Mouse (Mus musculus) neural tube, embryonic 12.5 days (tissue): Measurements from ENCODE around the gene Dnlz. TPM values are rescaled to one million over a fixed set of nuclear protein-coding genes. Genes with fewer than 3 reads are reported as not detected.

Source experiments
- ATAC-seq: fragments of 200-750 bp; cut with Nextera tagmentation; 2 replicates; pipeline ENCODE4 v1.8.0; 2017; ENCODE audit warnings: low read depth, mild to moderate bottlenecking, moderate TSS enrichment, moderate library complexity; ENCODE audit not compliant: low FRiP score
- H3K27ac ChIP-seq: fragments of 300-500 bp; sonication (generic); 2 replicates; pipeline ENCODE4 v1.5.1; 2016
- H3K27me3 ChIP-seq: fragments of 300-500 bp; sonication (generic); replicated peaks from 2 replicates; pipeline ENCODE4 v1.6.1; 2016; ENCODE audit warnings: mild to moderate bottlenecking
- H3K36me3 ChIP-seq: fragments of 300-500 bp; sonication (generic); 2 replicates; pipeline ENCODE4 v1.6.1; 2016; ENCODE audit warnings: mild to moderate bottlenecking
- H3K4me1 ChIP-seq: fragments of 300-500 bp; sonication (generic); 2 replicates; pipeline ENCODE4 v1.6.1; 2016
- H3K4me2 ChIP-seq: fragments of 300-500 bp; sonication (generic); replicated peaks from 2 replicates; pipeline ENCODE4 v1.6.1; 2016; ENCODE audit warnings: mild to moderate bottlenecking
- H3K4me3 ChIP-seq: fragments of 300-500 bp; sonication (generic); 2 replicates; pipeline ENCODE4 v1.5.1; 2016
- H3K9ac ChIP-seq: fragments of 300-500 bp; sonication (generic); 2 replicates; pipeline ENCODE4 v1.6.1; 2016; ENCODE audit warnings: mild to moderate bottlenecking
- H3K9me3 ChIP-seq: fragments of 300-500 bp; sonication (generic); 2 replicates; pipeline ENCODE4 v1.6.1; 2016; ENCODE audit warnings: mild to moderate bottlenecking
- WGBS: fragments of 180-500 bp; shearing (Covaris S2); methylation state at CpG from one replicate; pipeline ENCODE4 v1.1.7; 2016; 5-methylcytosine and 5-hydroxymethylcytosine counted together
- polyA plus RNA-seq: library from polyadenylated mRNA; unstranded; fragments of >200 nt; fragmentation: Nextera tagmentation; extraction: Ambion mirVana; gene quantifications from 2 replicates; pipeline ENCODE4 v1.2.1, GENCODE M21; 2016

Gene Dnlz
- polyA plus RNA-seq, 1 experiment from 2014 or later, result 36.1 TPM

DNA sequence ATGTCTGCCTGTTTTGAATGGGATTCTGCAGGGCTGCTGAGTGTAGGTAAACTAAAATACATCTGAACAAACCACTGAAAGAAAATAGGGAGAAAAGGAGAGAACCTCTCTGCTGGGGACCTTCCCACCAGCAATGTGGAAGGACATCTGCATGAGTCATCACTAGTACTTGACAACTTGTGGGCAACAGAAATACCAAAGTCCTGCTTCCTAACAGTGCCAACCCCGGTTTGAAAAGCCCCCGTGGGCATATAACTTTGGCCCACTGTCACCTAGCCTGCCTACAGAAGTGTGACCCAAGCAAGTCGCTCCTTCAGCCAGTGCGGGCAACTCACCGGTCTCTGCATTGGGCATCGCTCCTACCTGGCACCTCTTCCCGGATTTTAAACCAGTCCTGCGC lies 20.5 kb upstream of the Dnlz start:
- WGBS, result 96% methylated on average over 8 of the region's 8 CpGs
- ATAC-seq, result no peak
- peaks cover 95% of the 10 kb centered on the region for H3K36me3 ChIP-seq

DNA sequence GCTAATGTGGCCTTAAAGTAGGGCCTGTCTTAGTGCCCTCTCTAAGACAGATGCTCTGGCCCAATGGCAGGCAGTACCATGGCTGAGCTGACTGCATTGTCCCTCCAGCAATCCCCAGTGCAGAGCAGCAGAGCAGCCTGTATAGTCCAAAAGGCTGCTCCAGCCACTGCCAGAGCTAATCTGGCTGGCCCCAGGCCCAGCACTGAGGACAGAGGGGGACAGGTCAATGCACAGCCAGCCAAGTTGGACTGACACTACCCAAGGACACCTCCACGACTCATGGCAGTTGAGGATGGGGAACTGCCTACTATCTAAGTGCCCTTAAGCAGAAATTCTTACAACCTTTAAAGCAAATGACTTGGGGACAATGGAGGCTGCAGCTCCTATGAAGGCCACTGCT lies 16.7 kb upstream of the Dnlz start:
- ATAC-seq, result no peak
- Histone ChIP-seq H3K27me3 (no peaks in the 10 kb centered on the region), H3K27ac (no peak overlapping the region), H3K9ac (no peak overlapping the region), H3K4me1 (no peaks in the 10 kb centered on the region), H3K9me3 (no peaks in the 10 kb centered on the region), H3K4me3 (no peak overlapping the region), H3K36me3 (peaks cover 95% of the 10 kb centered on the region), H3K4me2 (no peak overlapping the region)
- 96% methylated on average over 1 of the region's 1 CpGs for WGBS

More for the DNA sequence above, 20.5 kb upstream of the Dnlz start:
- no peaks in the 10 kb centered on the region for H3K27me3 ChIP-seq
- H3K4me3 ChIP-seq, result no peak overlapping the region
- H3K9ac ChIP-seq, result no peak overlapping the region
- H3K4me2 ChIP-seq, result no peak overlapping the region
- no peaks in the 10 kb centered on the region for H3K9me3 ChIP-seq
- H3K4me1 ChIP-seq, result no peaks in the 10 kb centered on the region
- no peak overlapping the region for H3K27ac ChIP-seq

DNA sequence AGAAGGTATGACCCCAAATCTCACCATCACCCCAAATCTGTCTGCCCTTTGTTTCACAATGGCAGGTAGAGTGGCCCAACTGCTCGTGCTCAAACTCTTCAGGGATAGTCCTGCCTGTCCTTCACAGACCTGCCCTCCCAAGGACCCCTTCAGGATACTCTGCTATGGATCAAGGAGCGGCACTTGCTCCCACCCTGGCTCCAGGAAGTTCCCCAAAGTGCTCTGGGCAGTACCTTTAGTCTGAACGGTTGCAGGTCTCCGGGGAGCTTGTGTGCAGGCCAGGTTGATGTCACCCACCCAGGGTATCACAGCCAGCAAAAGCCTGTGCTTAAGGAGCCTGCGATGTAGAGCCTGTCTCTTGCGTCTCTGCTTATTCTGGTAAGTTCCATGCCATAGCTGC lies 16.0 kb upstream of the Dnlz start:
- Histone ChIP-seq H3K27me3 (no peaks in the 10 kb centered on the region), H3K4me3 (no peak overlapping the region), H3K27ac (no peak overlapping the region), H3K4me2 (no peak overlapping the region), H3K4me1 (no peaks in the 10 kb centered on the region), H3K36me3 (peaks cover 95% of the 10 kb centered on the region), H3K9ac (no peak overlapping the region), H3K9me3 (no peaks in the 10 kb centered on the region)
- 94% methylated on average over 6 of the region's 6 CpGs for WGBS
- ATAC-seq, result no peak

- Histone ChIP-seq H3K27me3 (no peaks in the 10 kb centered on the region), H3K36me3 (peaks cover 71% of the 10 kb centered on the region)
- no peak for ATAC-seq
These were observed 13.0 kb upstream of the Dnlz start for GRCm38 (mm10) chr2:26364738-26365465.

GRCm38 (mm10) chr2:26363481-26363880 lies 11.6 kb upstream of the Dnlz start:
- no peak overlapping the region for H3K4me2 ChIP-seq
- no peaks in the 10 kb centered on the region for H3K27me3 ChIP-seq
- no peak overlapping the region for H3K27ac ChIP-seq
- H3K4me1 ChIP-seq, result no peaks in the 10 kb centered on the region
- no peak overlapping the region for H3K9ac ChIP-seq
- no peak overlapping the region for H3K4me3 ChIP-seq
- H3K9me3 ChIP-seq, result no peaks in the 10 kb centered on the region
- ATAC-seq, result no peak
- peaks cover 57% of the 10 kb centered on the region for H3K36me3 ChIP-seq
- WGBS, result 95% methylated on average over 5 of the region's 5 CpGs

More at GRCm38 (mm10) chr2:26364738-26365465, 13.0 kb upstream of the Dnlz start:
- no peak overlapping the region for H3K4me3 ChIP-seq
- H3K4me2 ChIP-seq, result no peak overlapping the region
- H3K9ac ChIP-seq, result no peak overlapping the region
- no peak overlapping the region for H3K27ac ChIP-seq
- WGBS, result 93% methylated on average over 10 of the region's 10 CpGs
- no peaks in the 10 kb centered on the region for H3K4me1 ChIP-seq
- H3K9me3 ChIP-seq, result no peaks in the 10 kb centered on the region

DNA sequence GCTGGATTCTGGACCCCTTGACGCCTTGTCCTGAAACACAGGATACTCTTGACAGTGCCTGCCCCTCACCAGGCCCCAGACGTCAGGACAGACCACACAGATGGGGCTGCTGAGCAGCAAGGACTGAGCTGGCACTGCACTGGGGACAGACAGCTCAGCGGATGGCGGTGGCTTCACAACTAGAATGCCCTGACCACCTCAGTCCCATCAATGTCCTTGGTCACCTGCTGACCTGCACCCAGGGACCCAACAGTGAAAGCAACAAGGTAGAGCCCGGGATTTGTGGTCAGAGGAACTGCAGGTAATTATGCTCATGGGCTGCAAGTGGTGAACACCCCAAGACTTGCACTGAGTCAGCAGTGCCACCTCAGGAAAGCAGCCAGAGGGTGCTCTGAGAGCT lies 11.1 kb upstream of the Dnlz start:
- Histone ChIP-seq H3K36me3 (peaks cover 52% of the 10 kb centered on the region), H3K27ac (no peak overlapping the region), H3K4me3 (no peak overlapping the region), H3K4me1 (no peaks in the 10 kb centered on the region), H3K4me2 (no peak overlapping the region), H3K27me3 (no peaks in the 10 kb centered on the region), H3K9me3 (no peaks in the 10 kb centered on the region), H3K9ac (no peak overlapping the region)
- WGBS, result 86% methylated on average over 5 of the region's 5 CpGs
- no peak for ATAC-seq

DNA sequence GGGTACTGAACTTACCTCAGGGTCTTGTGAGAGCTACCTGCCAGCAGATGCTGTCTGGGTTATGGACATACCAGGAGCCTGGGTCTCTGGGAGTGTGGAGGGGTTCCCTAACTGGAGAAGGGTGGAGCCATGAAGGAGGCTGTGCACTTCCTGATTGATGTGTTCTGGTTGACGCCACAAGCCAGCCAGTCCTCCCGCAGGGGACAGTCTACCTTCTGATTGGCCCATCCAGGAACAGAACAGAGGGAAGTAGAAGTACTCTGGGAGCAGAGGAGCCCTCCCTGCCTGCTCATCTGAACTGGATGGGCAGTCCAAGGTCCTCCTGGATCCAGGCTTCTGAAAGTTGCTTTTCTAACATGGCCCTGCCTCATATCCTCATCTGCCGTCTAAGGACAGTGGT lies 8.9 kb upstream of the Dnlz start, which contains the start of gene Card9:
Gene Card9, minus strand, starts transcription at position 147 of the 400 bp plus-strand sequence.
- H3K4me1 ChIP-seq, result no peaks in the 10 kb centered on the region
- no peak within 1 kb of the TSS for H3K27ac ChIP-seq
- H3K9me3 ChIP-seq, result no peaks in the 10 kb centered on the region
- peaks cover 30% of the 10 kb centered on the region for H3K36me3 ChIP-seq
- H3K27me3 ChIP-seq, result no peaks in the 10 kb centered on the region
- WGBS, result 58% methylated on average over 3 of the region's 3 CpGs
- no peak within 1 kb of the TSS for H3K9ac ChIP-seq
- no peak within 1 kb of the TSS for H3K4me3 ChIP-seq
- H3K4me2 ChIP-seq, result no peak within 1 kb of the TSS
- no peak for ATAC-seq

GRCm38 (mm10) chr2:26359983-26360382 lies 8.1 kb upstream of the Dnlz start:
- no peak overlapping the region for H3K4me3 ChIP-seq
- H3K27me3 ChIP-seq, result no peaks in the 10 kb centered on the region
- H3K4me1 ChIP-seq, result no peaks in the 10 kb centered on the region
- no peak overlapping the region for H3K9ac ChIP-seq
- peaks cover 22% of the 10 kb centered on the region for H3K36me3 ChIP-seq
- no peak overlapping the region for H3K4me2 ChIP-seq
- ATAC-seq, result no peak
- no peak overlapping the region for H3K27ac ChIP-seq
- no peaks in the 10 kb centered on the region for H3K9me3 ChIP-seq
- 91% methylated on average over 6 of the region's 6 CpGs for WGBS

GRCm38 (mm10) chr2:26358667-26359320 lies 6.9 kb upstream of the Dnlz start:
- ATAC-seq, result no peak
- Histone ChIP-seq H3K4me2 (no peak overlapping the region), H3K27ac (no peak overlapping the region), H3K9ac (no peak overlapping the region), H3K36me3 (peaks cover 17% of the 10 kb centered on the region), H3K4me3 (no peak overlapping the region), H3K9me3 (no peaks in the 10 kb centered on the region), H3K27me3 (no peaks in the 10 kb centered on the region), H3K4me1 (no peaks in the 10 kb centered on the region)
- WGBS, result 87% methylated on average over 13 of the region's 13 CpGs

GRCm38 (mm10) chr2:26357484-26357883 lies 5.6 kb upstream of the Dnlz start:
- WGBS, result 63% methylated on average over 15 of the region's 15 CpGs
- ATAC-seq, result no peak
- Histone ChIP-seq H3K4me1 (peaks cover 7% of the 10 kb centered on the region), H3K4me3 (no peak overlapping the region), H3K4me2 (no peak overlapping the region), H3K36me3 (peaks cover 6% of the 10 kb centered on the region; the same call in 1 of the 2 replicates), H3K27me3 (no peaks in the 10 kb centered on the region), H3K9me3 (no peaks in the 10 kb centered on the region), H3K27ac (no peak overlapping the region), H3K9ac (no peak overlapping the region)

DNA sequence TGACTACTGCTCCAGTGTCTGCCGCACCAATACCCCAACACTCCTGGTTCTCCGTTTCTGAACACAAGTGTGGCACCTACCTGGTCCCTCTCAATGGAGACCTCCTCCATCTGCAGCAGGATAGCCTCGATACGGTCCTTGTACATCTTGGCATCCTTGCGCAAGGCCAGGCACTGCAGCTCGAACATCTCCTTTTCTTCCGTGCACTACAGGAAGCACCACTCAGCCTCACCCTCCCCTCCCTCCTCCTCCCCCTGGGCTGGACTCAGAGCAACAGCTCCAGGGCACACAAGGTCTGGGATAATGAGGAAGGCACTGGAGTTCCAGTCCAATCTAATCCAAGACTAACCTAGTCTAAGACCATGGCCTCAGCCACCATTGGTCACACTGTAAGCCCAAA lies 4.8 kb upstream of the Dnlz start:
- ATAC-seq, result no peak
- H3K27me3 ChIP-seq, result no peaks in the 10 kb centered on the region
- no peaks in the 10 kb centered on the region for H3K9me3 ChIP-seq
- peaks cover 6% of the 10 kb centered on the region; the same call in 1 of the 2 replicates for H3K36me3 ChIP-seq
- H3K4me2 ChIP-seq, result no peak overlapping the region
- no peak overlapping the region for H3K4me3 ChIP-seq
- 81% methylated on average over 7 of the region's 7 CpGs for WGBS
- no peak overlapping the region for H3K9ac ChIP-seq
- H3K4me1 ChIP-seq, result peaks cover 8% of the 10 kb centered on the region
- H3K27ac ChIP-seq, result no peak overlapping the region

GRCm38 (mm10) chr2:26356231-26356630 lies 4.3 kb upstream of the Dnlz start:
- Histone ChIP-seq H3K4me3 (no peak overlapping the region), H3K9ac (no peak overlapping the region), H3K36me3 (peaks cover 6% of the 10 kb centered on the region; the same call in 1 of the 2 replicates), H3K27me3 (no peaks in the 10 kb centered on the region), H3K4me1 (peaks cover 12% of the 10 kb centered on the region), H3K4me2 (no peak overlapping the region), H3K9me3 (no peaks in the 10 kb centered on the region), H3K27ac (no peak overlapping the region)
- ATAC-seq, result no peak
- WGBS, result 86% methylated on average over 4 of the region's 4 CpGs
